Mouse (Mus musculus): Measurements from ENCODE around the gene Tmem28. TPM values are rescaled to one million over a fixed set of nuclear protein-coding genes. Genes with fewer than 3 reads are reported as not detected.

Gene Tmem28
- polyA plus RNA-seq (2014; fragmentation: Nextera tagmentation; extraction: Ambion mirVana) = 0.58 and 0.77 TPM in 2 replicates

DNA sequence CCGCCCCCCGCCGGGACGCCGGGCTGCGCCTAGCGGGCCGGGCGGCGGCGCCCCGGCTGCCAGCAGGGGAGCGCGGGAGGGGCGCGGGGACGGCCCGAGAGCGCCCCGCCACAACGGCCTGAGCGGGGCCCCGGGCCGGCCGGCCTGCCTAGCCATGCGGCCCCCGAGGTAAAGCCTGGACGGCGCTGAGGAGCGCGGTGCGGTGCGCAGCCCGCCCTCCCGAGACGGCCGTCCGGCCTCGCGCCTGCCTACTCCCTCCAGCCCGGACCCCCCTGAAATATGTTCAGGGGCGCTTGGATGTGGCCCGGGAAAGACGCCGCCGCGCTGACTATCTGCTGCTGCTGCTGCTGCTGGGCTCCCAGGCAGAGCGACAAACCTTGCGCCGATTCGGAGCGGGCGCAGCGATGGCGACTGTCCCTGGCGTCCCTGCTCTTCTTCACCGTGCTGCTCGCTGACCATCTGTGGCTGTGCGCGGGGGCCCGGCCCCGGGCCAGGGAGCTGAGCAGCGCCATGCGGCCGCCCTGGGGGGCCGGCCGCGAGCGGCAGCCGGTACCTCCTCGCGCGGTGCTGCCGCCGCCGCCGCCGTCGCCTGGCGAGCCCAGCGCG lies at the start of gene Tmem28:
Gene Tmem28, plus strand, starts transcription at position 232 of the 606 bp plus-strand sequence.
- DNase-seq (ENCODE audit: low spot score) = no peak
- ATAC-seq (ENCODE audit: low read depth) = no peak; the same call in 1 of the 2 replicates
- Histone ChIP-seq H3K27ac (replicated peaks; ENCODE audit: low read depth, low read length) (no peak within 1 kb of the TSS), H3K9ac (ENCODE audit: low read depth, low read length) (peak within 1 kb of the TSS; percentile 34; the same call in 1 of the 2 replicates), H3K4me3 (ENCODE audit: low read depth, low read length) (peak within 1 kb of the TSS; percentile 52), H3K36me3 (ENCODE audit: control insufficient read depth, insufficient read depth, low read length) (no peaks in the 10 kb centered on the region), H3K27me3 (replicated peaks; ENCODE audit: control insufficient read depth, insufficient read depth, low read length) (peaks cover 55% of the 10 kb centered on the region), H3K9me3 (ENCODE audit: control insufficient read depth, low read length) (no peaks in the 10 kb centered on the region), H3K4me2 (ENCODE audit: low read depth, low read length) (peak within 1 kb of the TSS; percentile 69), H3K4me1 (ENCODE audit: control insufficient read depth, insufficient read depth, low read length) (no peaks in the 10 kb centered on the region)
- 9% methylated on average over 4 of the region's 82 CpGs for WGBS

- Histone ChIP-seq H3K36me3 (ENCODE audit: control insufficient read depth, insufficient read depth, low read length) (no peaks in the 10 kb centered on the region), H3K4me3 (ENCODE audit: low read depth, low read length) (no peak overlapping the region), H3K27me3 (replicated peaks; ENCODE audit: control insufficient read depth, insufficient read depth, low read length) (peaks cover 14% of the 10 kb centered on the region; the same call in 1 of the 2 replicates), H3K9me3 (ENCODE audit: control insufficient read depth, low read length) (no peaks in the 10 kb centered on the region), H3K4me1 (ENCODE audit: control insufficient read depth, insufficient read depth, low read length) (no peaks in the 10 kb centered on the region), H3K4me2 (ENCODE audit: low read depth, low read length) (no peak overlapping the region), H3K9ac (ENCODE audit: low read depth, low read length) (no peak overlapping the region), H3K27ac (replicated peaks; ENCODE audit: low read depth, low read length) (no peak overlapping the region)
- DNase-seq (ENCODE audit: low spot score) = peak; percentile 24
- 38% methylated on average over 4 of the region's 4 CpGs for WGBS
- ATAC-seq (ENCODE audit: low read depth) = no peak
These were observed 40.5 kb upstream of the Tmem28 start for GRCm38 (mm10) chrX:99780308-99780707.

- no peak overlapping the region for H3K4me2 ChIP-seq (ENCODE audit: low read depth, low read length)
- peak; percentile 3 for DNase-seq (ENCODE audit: low spot score)
- 30% methylated on average over 1 of the region's 1 CpGs for WGBS
- H3K36me3 ChIP-seq (ENCODE audit: control insufficient read depth, insufficient read depth, low read length) = no peaks in the 10 kb centered on the region
- no peaks in the 10 kb centered on the region for H3K9me3 ChIP-seq (ENCODE audit: control insufficient read depth, low read length)
- H3K27ac ChIP-seq (replicated peaks; ENCODE audit: low read depth, low read length) = no peak overlapping the region
- H3K27me3 ChIP-seq (replicated peaks; ENCODE audit: control insufficient read depth, insufficient read depth, low read length) = peaks cover 12% of the 10 kb centered on the region
- no peak for ATAC-seq (ENCODE audit: low read depth)
- no peak overlapping the region for H3K9ac ChIP-seq (ENCODE audit: low read depth, low read length)
- H3K4me3 ChIP-seq (ENCODE audit: low read depth, low read length) = no peak overlapping the region
- no peaks in the 10 kb centered on the region for H3K4me1 ChIP-seq (ENCODE audit: control insufficient read depth, insufficient read depth, low read length)
These were observed 12.4 kb upstream of the Tmem28 start for GRCm38 (mm10) chrX:99808375-99808774.

- H3K36me3 ChIP-seq (ENCODE audit: control insufficient read depth, insufficient read depth, low read length) = no peaks in the 10 kb centered on the region
- WGBS = 34% methylated on average over 13 of the region's 22 CpGs
- DNase-seq (ENCODE audit: low spot score) (peak; percentile 83), ATAC-seq (ENCODE audit: low read depth) (peak; percentile 82)
- no peak overlapping the region for H3K9ac ChIP-seq (ENCODE audit: low read depth, low read length)
- no peaks in the 10 kb centered on the region for H3K9me3 ChIP-seq (ENCODE audit: control insufficient read depth, low read length)
- H3K4me1 ChIP-seq (ENCODE audit: control insufficient read depth, insufficient read depth, low read length) = no peaks in the 10 kb centered on the region
- no peak overlapping the region for H3K27ac ChIP-seq (replicated peaks; ENCODE audit: low read depth, low read length)
- peak overlapping the region; percentile 52 for H3K4me3 ChIP-seq (ENCODE audit: low read depth, low read length)
- peaks cover 53% of the 10 kb centered on the region for H3K27me3 ChIP-seq (replicated peaks; ENCODE audit: control insufficient read depth, insufficient read depth, low read length)
- H3K4me2 ChIP-seq (ENCODE audit: low read depth, low read length) = peak overlapping the region; percentile 69
These were observed 1.4 kb upstream of the Tmem28 start for GRCm38 (mm10) chrX:99819395-99819935.

DNA sequence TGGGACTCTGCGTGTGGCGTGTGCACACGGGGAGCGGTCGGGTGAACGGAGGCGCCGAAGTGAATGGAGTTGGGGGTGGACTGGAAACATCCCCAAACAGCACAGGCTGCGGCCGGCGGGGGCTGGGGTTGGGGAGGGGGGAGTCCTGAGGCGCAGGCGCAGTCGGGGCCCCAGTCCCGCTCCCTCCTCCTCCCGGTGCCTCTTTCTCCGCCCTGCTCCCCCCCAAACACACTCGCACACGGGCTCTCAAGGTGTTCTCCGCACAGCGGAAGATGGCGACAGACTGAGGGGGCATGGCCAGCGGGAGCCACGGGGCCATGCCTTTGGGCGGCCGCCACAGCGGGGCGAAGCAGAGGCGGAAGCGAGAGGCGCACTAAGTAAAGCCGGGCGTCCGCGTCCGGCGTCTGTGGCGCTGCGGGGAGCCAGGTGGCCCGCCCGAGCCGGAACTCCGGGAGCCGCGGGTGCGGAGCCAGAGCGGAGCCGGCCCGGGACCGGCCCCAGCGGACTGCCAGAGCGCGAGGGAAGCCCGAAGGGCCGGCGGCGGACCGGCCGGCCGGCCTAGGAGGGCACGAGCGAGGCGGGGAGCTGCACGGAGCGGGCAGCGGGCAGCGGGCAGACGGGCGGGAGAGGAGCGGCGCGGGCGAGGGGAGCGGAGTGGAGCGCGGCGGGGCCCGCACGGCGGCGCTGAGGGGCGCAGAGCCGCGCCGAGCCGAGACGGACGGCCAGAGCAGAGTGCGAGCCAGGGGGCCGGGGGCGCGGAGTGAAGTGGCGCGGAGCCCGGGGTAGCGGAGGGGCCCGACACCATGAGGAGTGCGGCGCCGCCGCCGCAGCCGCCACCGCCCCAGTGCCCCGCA lies 658 bp upstream of the Tmem28 start:
- peak overlapping the region; percentile 52 for H3K4me3 ChIP-seq (ENCODE audit: low read depth, low read length)
- peaks cover 55% of the 10 kb centered on the region for H3K27me3 ChIP-seq (replicated peaks; ENCODE audit: control insufficient read depth, insufficient read depth, low read length)
- peak overlapping the region; percentile 69 for H3K4me2 ChIP-seq (ENCODE audit: low read depth, low read length)
- WGBS = 35% methylated on average over 4 of the region's 105 CpGs
- ATAC-seq (ENCODE audit: low read depth) (peak; percentile 87), DNase-seq (ENCODE audit: low spot score) (peak; percentile 49)
- H3K36me3 ChIP-seq (ENCODE audit: control insufficient read depth, insufficient read depth, low read length) = no peaks in the 10 kb centered on the region
- no peaks in the 10 kb centered on the region for H3K9me3 ChIP-seq (ENCODE audit: control insufficient read depth, low read length)
- H3K9ac ChIP-seq (ENCODE audit: low read depth, low read length) = 0 out of 2 replicates have a peak overlapping the region, but pooled peaks have one; percentile 19
- H3K4me1 ChIP-seq (ENCODE audit: control insufficient read depth, insufficient read depth, low read length) = no peaks in the 10 kb centered on the region
- no peak overlapping the region for H3K27ac ChIP-seq (replicated peaks; ENCODE audit: low read depth, low read length)

GRCm38 (mm10) chrX:99842090-99842489 lies 21.3 kb downstream of the Tmem28 start:
- WGBS = 0% methylated on average over 1 of the region's 2 CpGs
- Histone ChIP-seq H3K4me2 (ENCODE audit: low read depth, low read length) (no peak overlapping the region), H3K4me3 (ENCODE audit: low read depth, low read length) (no peak overlapping the region), H3K27ac (replicated peaks; ENCODE audit: low read depth, low read length) (no peak overlapping the region), H3K9me3 (ENCODE audit: control insufficient read depth, low read length) (no peaks in the 10 kb centered on the region), H3K9ac (ENCODE audit: low read depth, low read length) (no peak overlapping the region), H3K4me1 (ENCODE audit: control insufficient read depth, insufficient read depth, low read length) (no peaks in the 10 kb centered on the region), H3K36me3 (ENCODE audit: control insufficient read depth, insufficient read depth, low read length) (no peaks in the 10 kb centered on the region), H3K27me3 (replicated peaks; ENCODE audit: control insufficient read depth, insufficient read depth, low read length) (peaks cover 13% of the 10 kb centered on the region; the same call in 1 of the 2 replicates)
- DNase-seq (ENCODE audit: low spot score) = no peak
- ATAC-seq (ENCODE audit: low read depth) = no peak

GRCm38 (mm10) chrX:99853261-99853741 lies 32.5 kb downstream of the Tmem28 start:
- no peaks in the 10 kb centered on the region for H3K9me3 ChIP-seq (ENCODE audit: control insufficient read depth, low read length)
- H3K27ac ChIP-seq (replicated peaks; ENCODE audit: low read depth, low read length) = peak overlapping the region; percentile 52; the same call in 1 of the 2 replicates
- DNase-seq (ENCODE audit: low spot score) (peak; percentile 69), ATAC-seq (ENCODE audit: low read depth) (peak; percentile 90)
- peak overlapping the region; percentile 34 for H3K4me3 ChIP-seq (ENCODE audit: low read depth, low read length)
- 9% methylated on average over 23 of the region's 35 CpGs for WGBS
- peak overlapping the region; percentile 67 for H3K9ac ChIP-seq (ENCODE audit: low read depth, low read length)
- peaks cover 16% of the 10 kb centered on the region for H3K27me3 ChIP-seq (replicated peaks; ENCODE audit: control insufficient read depth, insufficient read depth, low read length)
- no peaks in the 10 kb centered on the region for H3K4me1 ChIP-seq (ENCODE audit: control insufficient read depth, insufficient read depth, low read length)
- peak overlapping the region; percentile 51 for H3K4me2 ChIP-seq (ENCODE audit: low read depth, low read length)
- H3K36me3 ChIP-seq (ENCODE audit: control insufficient read depth, insufficient read depth, low read length) = no peaks in the 10 kb centered on the region

DNA sequence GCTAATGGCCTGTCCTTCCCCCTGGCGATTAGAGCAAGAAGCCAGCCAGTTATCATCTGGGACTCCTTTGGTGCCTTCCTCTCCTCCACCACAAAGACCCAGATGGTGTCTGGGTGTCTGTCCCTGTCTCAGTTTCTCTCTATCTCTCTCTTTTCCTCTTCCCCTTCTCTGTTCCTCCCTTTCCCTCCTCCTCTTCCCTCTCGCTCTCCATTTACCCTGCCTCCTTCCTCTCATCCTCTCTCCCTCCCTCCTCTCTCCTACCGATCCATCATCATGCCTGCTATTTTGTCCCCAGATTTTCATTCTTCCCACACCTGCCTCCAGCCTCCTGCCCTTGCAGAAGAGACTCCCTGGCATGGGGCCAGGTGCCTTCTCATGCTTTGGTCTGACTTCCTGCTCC lies 33.0 kb downstream of the Tmem28 start:
- Histone ChIP-seq H3K4me2 (ENCODE audit: low read depth, low read length) (peak overlapping the region; percentile 51), H3K27me3 (replicated peaks; ENCODE audit: control insufficient read depth, insufficient read depth, low read length) (peaks cover 19% of the 10 kb centered on the region), H3K4me3 (ENCODE audit: low read depth, low read length) (peak overlapping the region; percentile 34; the same call in 1 of the 2 replicates), H3K4me1 (ENCODE audit: control insufficient read depth, insufficient read depth, low read length) (no peaks in the 10 kb centered on the region), H3K27ac (replicated peaks; ENCODE audit: low read depth, low read length) (no peak overlapping the region), H3K36me3 (ENCODE audit: control insufficient read depth, insufficient read depth, low read length) (no peaks in the 10 kb centered on the region), H3K9me3 (ENCODE audit: control insufficient read depth, low read length) (no peaks in the 10 kb centered on the region), H3K9ac (ENCODE audit: low read depth, low read length) (peak overlapping the region; percentile 67; the same call in 1 of the 2 replicates)
- DNase-seq (ENCODE audit: low spot score) (no peak), ATAC-seq (ENCODE audit: low read depth) (no peak)
- WGBS = 47% methylated on average over 3 of the region's 3 CpGs

Data from embryonic facial prominence, embryonic 14.5 days (tissue).